Mouse (Mus musculus) liver, adult 2 months (tissue): ENCODE measurements around the gene Gm27021. TPM values are rescaled to one million over a fixed set of nuclear protein-coding genes. Genes with fewer than 3 reads are reported as not detected.

Source experiments
- DNase-seq: peaks from one replicate; pipeline ENCODE4 v3.0.0-alpha.2; 2011; ENCODE audit warnings: low read depth, low spot score; ENCODE audit errors: extremely low read depth
- H3K27ac ChIP-seq: fragments of 200-500 bp; replicated peaks from 2 replicates; pipeline ENCODE4 v1.5.1; 2012; ENCODE audit warnings: low read depth, mild to moderate bottlenecking, control low read depth, inconsistent platforms, low read length; ENCODE audit not compliant: insufficient read depth
- H3K27me3 ChIP-seq: fragments of 200-500 bp; 2 replicates; pipeline ENCODE4 v1.6.1; 2012; ENCODE audit warnings: mild to moderate bottlenecking, moderate library complexity, low read length, inconsistent platforms; ENCODE audit not compliant: control insufficient read depth, insufficient read depth
- H3K36me3 ChIP-seq: fragments of 200-500 bp; 2 replicates; pipeline ENCODE4 v1.6.1; 2012; ENCODE audit warnings: low read length, inconsistent platforms; ENCODE audit not compliant: control insufficient read depth, insufficient read depth
- H3K4me1 ChIP-seq: fragments of 200-500 bp; 2 replicates; pipeline ENCODE4 v1.6.1; 2011; ENCODE audit warnings: low read length; ENCODE audit not compliant: control insufficient read depth, insufficient read depth
- H3K4me3 ChIP-seq: fragments of 200-500 bp; 2 replicates; pipeline ENCODE4 v1.5.1; 2011; ENCODE audit warnings: low read depth, mild to moderate bottlenecking, control low read depth, low read length, moderate library complexity; ENCODE audit not compliant: insufficient read depth
- H3K79me2 ChIP-seq: fragments of 200-500 bp; 2 replicates; pipeline ENCODE4 v1.6.1; 2012; ENCODE audit warnings: inconsistent platforms, mild to moderate bottlenecking, low read length, moderate library complexity; ENCODE audit not compliant: control insufficient read depth, insufficient read depth
- H3K9ac ChIP-seq: fragments of 200-500 bp; 2 replicates; pipeline ENCODE4 v1.6.1; 2012; ENCODE audit warnings: low read depth, mild to moderate bottlenecking, control low read depth, inconsistent platforms, low read length
- CTCF ChIP-seq: fragments of 200-500 bp; IDR thresholded peaks from 2 replicates; pipeline ENCODE4 v1.5.1; 2011; ENCODE audit warnings: low read depth, low read length, control low read depth
- POLR2A ChIP-seq: fragments of 200-500 bp; IDR thresholded peaks from 2 replicates; pipeline ENCODE4 v1.6.1; 2011; ENCODE audit warnings: low read length, control low read depth; ENCODE audit not compliant: insufficient read depth; ENCODE audit errors: extremely low read depth
- WGBS: fragments of 180-500 bp; shearing (Covaris S2); methylation state at CpG from one replicate; pipeline ENCODE4 v1.1.7; 2018; 5-methylcytosine and 5-hydroxymethylcytosine counted together
- polyA plus RNA-seq: library from polyadenylated mRNA; depleted of rRNA; stranded (reverse); fragments of >200 nt; gene quantifications from 2 replicates; pipeline ENCODE4 v1.2.3, GENCODE M21; 2012
- total RNA-seq: library from RNA; depleted of rRNA; stranded (reverse); fragments of >200 nt; gene quantifications from 2 replicates; pipeline ENCODE4 v1.2.3, GENCODE M21; 2014

Gm27021 gene
- total and polyA plus RNA-seq, 2 experiments = not detected

GRCm38 (mm10) chr8:120563851-120564837 is 103.7 kb downstream of the Gm27021 start:
- Histone ChIP-seq H3K4me3 (no peak overlapping the region), H3K27ac (no peak overlapping the region), H3K79me2 (peaks cover 9% of the 10 kb centered on the region), H3K27me3 (no peaks in the 10 kb centered on the region), H3K4me1 (peaks cover 3% of the 10 kb centered on the region), H3K36me3 (peaks cover 3% of the 10 kb centered on the region; the same call in 1 of the 2 replicates), H3K9ac (0 out of 2 replicates have a peak overlapping the region, but pooled peaks have one; percentile 25)
- TF ChIP-seq POLR2A (no peak), CTCF (no peak)
- 60% methylated on average over 20 of the region's 20 CpGs for WGBS
- DNase-seq = peak; percentile 60

GRCm38 (mm10) chr8:120563348-120563724 is 104.5 kb downstream of the Gm27021 start:
- H3K79me2 ChIP-seq = peaks cover 9% of the 10 kb centered on the region
- no peaks in the 10 kb centered on the region for H3K27me3 ChIP-seq
- no peak for DNase-seq
- peak overlapping the region; percentile 33; the same call in 1 of the 2 replicates for H3K27ac ChIP-seq
- no peak overlapping the region for H3K9ac ChIP-seq
- H3K4me1 ChIP-seq = peaks cover 3% of the 10 kb centered on the region
- no peak for TF ChIP-seq POLR2A
- no peak for TF ChIP-seq CTCF
- WGBS = 71% methylated on average over 8 of the region's 8 CpGs
- no peaks in the 10 kb centered on the region; the same call in 1 of the 2 replicates for H3K36me3 ChIP-seq
- no peak overlapping the region for H3K4me3 ChIP-seq

- no peak for DNase-seq
- TF ChIP-seq CTCF (no peak), POLR2A (no peak)
- Histone ChIP-seq H3K4me1 (peaks cover 3% of the 10 kb centered on the region), H3K4me3 (no peak overlapping the region), H3K9ac (no peak overlapping the region), H3K27me3 (no peaks in the 10 kb centered on the region), H3K79me2 (peaks cover 9% of the 10 kb centered on the region), H3K36me3 (no peaks in the 10 kb centered on the region), H3K27ac (no peak overlapping the region)
- 93% methylated on average over 18 of the region's 18 CpGs for WGBS
These were observed 105.1 kb downstream of the Gm27021 start for GRCm38 (mm10) chr8:120562680-120563347.

- peaks cover 11% of the 10 kb centered on the region for H3K79me2 ChIP-seq
- H3K27ac ChIP-seq = no peak overlapping the region
- TF ChIP-seq POLR2A (no peak), CTCF (peak; percentile 60)
- no peak overlapping the region for H3K4me3 ChIP-seq
- WGBS = 83% methylated on average over 22 of the region's 22 CpGs
- H3K9ac ChIP-seq = no peak overlapping the region
- no peaks in the 10 kb centered on the region for H3K36me3 ChIP-seq
- H3K27me3 ChIP-seq = no peaks in the 10 kb centered on the region
- H3K4me1 ChIP-seq = peaks cover 3% of the 10 kb centered on the region
- no peak for DNase-seq
These were observed 106.1 kb downstream of the Gm27021 start for GRCm38 (mm10) chr8:120561539-120562435.

GRCm38 (mm10) chr8:120560535-120560934 is 107.3 kb downstream of the Gm27021 start:
- no peaks in the 10 kb centered on the region for H3K27me3 ChIP-seq
- no peak overlapping the region for H3K4me3 ChIP-seq
- TF ChIP-seq POLR2A = no peak
- TF ChIP-seq CTCF = no peak
- H3K36me3 ChIP-seq = no peaks in the 10 kb centered on the region
- H3K79me2 ChIP-seq = peaks cover 23% of the 10 kb centered on the region
- H3K9ac ChIP-seq = no peak overlapping the region
- DNase-seq = no peak
- no peak overlapping the region for H3K27ac ChIP-seq
- H3K4me1 ChIP-seq = peaks cover 3% of the 10 kb centered on the region
- WGBS = 93% methylated on average over 5 of the region's 5 CpGs
